Mouse (Mus musculus): Measurements from ENCODE around the gene Itpkb. TPM values are rescaled to one million over a fixed set of nuclear protein-coding genes. Genes with fewer than 3 reads are reported as not detected.

The Itpkb gene
- polyA plus RNA-seq, 1 experiment = 40.6 TPM

- Histone ChIP-seq H3K36me3 (replicated peaks; ENCODE audit: low read length) (peaks cover 78% of the 10 kb centered on the region), H3K4me1 (peaks cover 99% of the 10 kb centered on the region), H3K4me3 (replicated peaks) (no peak overlapping the region), H3K9me3 (no peaks in the 10 kb centered on the region), H3K27me3 (replicated peaks) (no peaks in the 10 kb centered on the region)
- no peak for TF ChIP-seq FLI1 (IDR thresholded peaks at IDR 0.05; ENCODE audit: low read length)
- TF ChIP-seq GATA1 (IDR thresholded peaks at IDR 0.05; ENCODE audit: borderline replicate concordance, low read length) = no peak
Measured at GRCm38 (mm10) chr1:180407727-180408719, 77.7 kb downstream of the Itpkb start.

GRCm38 (mm10) chr1:180408832-180409231 is 78.5 kb downstream of the Itpkb start:
- TF ChIP-seq GATA1 (IDR thresholded peaks at IDR 0.05; ENCODE audit: borderline replicate concordance, low read length) = no peak
- Histone ChIP-seq H3K27me3 (replicated peaks) (no peaks in the 10 kb centered on the region), H3K9me3 (no peaks in the 10 kb centered on the region), H3K36me3 (replicated peaks; ENCODE audit: low read length) (peaks cover 83% of the 10 kb centered on the region), H3K4me1 (peaks cover 99% of the 10 kb centered on the region), H3K4me3 (replicated peaks) (peak overlapping the region; percentile 19)

GRCm38 (mm10) chr1:180409771-180410170 is 79.5 kb downstream of the Itpkb start:
- Histone ChIP-seq H3K4me3 (replicated peaks) (peak overlapping the region; percentile 53), H3K36me3 (replicated peaks; ENCODE audit: low read length) (peaks cover 89% of the 10 kb centered on the region), H3K9me3 (no peaks in the 10 kb centered on the region), H3K4me1 (peaks cover 99% of the 10 kb centered on the region), H3K27me3 (replicated peaks) (no peaks in the 10 kb centered on the region)
- no peak for TF ChIP-seq GATA1 (IDR thresholded peaks at IDR 0.05; ENCODE audit: borderline replicate concordance, low read length)

- TF ChIP-seq GATA1 (IDR thresholded peaks at IDR 0.05; ENCODE audit: borderline replicate concordance, low read length) (no peak), FLI1 (IDR thresholded peaks at IDR 0.05; ENCODE audit: low read length) (no peak)
- no peak overlapping the region for H3K4me3 ChIP-seq (replicated peaks)
- peaks cover 99% of the 10 kb centered on the region for H3K4me1 ChIP-seq
- no peaks in the 10 kb centered on the region for H3K9me3 ChIP-seq
- H3K27me3 ChIP-seq (replicated peaks) = no peaks in the 10 kb centered on the region
- peaks cover 89% of the 10 kb centered on the region for H3K36me3 ChIP-seq (replicated peaks; ENCODE audit: low read length)
Measured at GRCm38 (mm10) chr1:180410306-180410705, 80.0 kb downstream of the Itpkb start.

GRCm38 (mm10) chr1:180415064-180415463 is 84.8 kb downstream of the Itpkb start:
- H3K36me3 ChIP-seq (replicated peaks; ENCODE audit: low read length) = peaks cover 97% of the 10 kb centered on the region
- no peaks in the 10 kb centered on the region for H3K27me3 ChIP-seq (replicated peaks)
- H3K4me3 ChIP-seq (replicated peaks) = no peak overlapping the region
- TF ChIP-seq FLI1 (IDR thresholded peaks at IDR 0.05; ENCODE audit: low read length) (no peak), GATA1 (IDR thresholded peaks at IDR 0.05; ENCODE audit: borderline replicate concordance, low read length) (no peak)
- H3K9me3 ChIP-seq = no peaks in the 10 kb centered on the region
- peaks cover 99% of the 10 kb centered on the region for H3K4me1 ChIP-seq

- peaks cover 99% of the 10 kb centered on the region for H3K4me1 ChIP-seq
- no peak for TF ChIP-seq FLI1 (IDR thresholded peaks at IDR 0.05; ENCODE audit: low read length)
- no peak for TF ChIP-seq GATA1 (IDR thresholded peaks at IDR 0.05; ENCODE audit: borderline replicate concordance, low read length)
- peaks cover 98% of the 10 kb centered on the region for H3K36me3 ChIP-seq (replicated peaks; ENCODE audit: low read length)
- no peak overlapping the region for H3K4me3 ChIP-seq (replicated peaks)
- H3K9me3 ChIP-seq = no peaks in the 10 kb centered on the region
- H3K27me3 ChIP-seq (replicated peaks) = no peaks in the 10 kb centered on the region
Measured at GRCm38 (mm10) chr1:180415836-180416235, 85.6 kb downstream of the Itpkb start.

- Histone ChIP-seq H3K27me3 (replicated peaks) (no peaks in the 10 kb centered on the region), H3K9me3 (no peaks in the 10 kb centered on the region), H3K4me3 (replicated peaks) (peak overlapping the region; percentile 81), H3K4me1 (peaks cover 99% of the 10 kb centered on the region), H3K36me3 (replicated peaks; ENCODE audit: low read length) (peaks cover 100% of the 10 kb centered on the region)
- TF ChIP-seq GATA1 (IDR thresholded peaks at IDR 0.05; ENCODE audit: borderline replicate concordance, low read length) = no peak
- no peak for TF ChIP-seq FLI1 (IDR thresholded peaks at IDR 0.05; ENCODE audit: low read length)
Measured at GRCm38 (mm10) chr1:180417118-180417517, 86.8 kb downstream of the Itpkb start.

GRCm38 (mm10) chr1:180419059-180419458 is 88.8 kb downstream of the Itpkb start:
- no peaks in the 10 kb centered on the region for H3K9me3 ChIP-seq
- peaks cover 100% of the 10 kb centered on the region for H3K4me1 ChIP-seq
- TF ChIP-seq GATA1 (IDR thresholded peaks at IDR 0.05; ENCODE audit: borderline replicate concordance, low read length) (no peak), FLI1 (IDR thresholded peaks at IDR 0.05; ENCODE audit: low read length) (no peak)
- peaks cover 100% of the 10 kb centered on the region for H3K36me3 ChIP-seq (replicated peaks; ENCODE audit: low read length)
- H3K27me3 ChIP-seq (replicated peaks) = no peaks in the 10 kb centered on the region
- peak overlapping the region; percentile 18 for H3K4me3 ChIP-seq (replicated peaks)

- no peak for TF ChIP-seq GATA1 (IDR thresholded peaks at IDR 0.05; ENCODE audit: borderline replicate concordance, low read length)
- no peak for TF ChIP-seq FLI1 (IDR thresholded peaks at IDR 0.05; ENCODE audit: low read length)
- Histone ChIP-seq H3K27me3 (replicated peaks) (no peaks in the 10 kb centered on the region), H3K4me1 (peaks cover 100% of the 10 kb centered on the region), H3K9me3 (no peaks in the 10 kb centered on the region), H3K36me3 (replicated peaks; ENCODE audit: low read length) (peaks cover 100% of the 10 kb centered on the region), H3K4me3 (replicated peaks) (no peak overlapping the region)
Measured at GRCm38 (mm10) chr1:180420496-180421164, 90.3 kb downstream of the Itpkb start.

Measured in megakaryocyte, embryonic 14.5 days (primary cell).